Mouse (Mus musculus) kidney, postnatal 36 days (tissue): Measurements from ENCODE around the gene Naglu.

Source experiments
- DNase-seq, 2 experiments: peaks; one replicate each; pipeline ENCODE4 v3.0.0; 2021 to 2022; ENCODE audit warnings: mixed read lengths in 2 of 2

Gene Naglu

DNA sequence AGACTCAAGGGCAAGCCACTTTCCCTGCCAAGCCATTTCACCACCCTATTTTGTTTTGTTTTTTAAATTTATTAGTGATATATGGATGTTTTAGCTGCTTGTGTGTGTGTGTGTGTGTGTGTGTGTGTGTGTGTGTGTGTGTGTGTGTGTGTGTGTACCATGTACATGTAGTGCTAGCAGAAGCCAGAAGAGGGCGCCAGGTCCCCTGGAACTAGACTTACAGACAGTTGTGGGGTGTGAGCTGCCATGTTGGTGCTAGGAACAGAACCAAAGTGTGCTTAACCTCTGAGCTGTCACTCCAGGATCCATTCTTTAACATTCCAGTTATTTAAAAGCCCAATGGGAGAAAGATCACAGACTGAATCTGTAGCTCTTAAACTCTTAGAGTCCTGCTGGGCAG, 57.3 kb downstream of the Naglu start:
- peak in 1 of 2 experiments; percentile 47 for DNase-seq
